In the genomic region with DNA sequence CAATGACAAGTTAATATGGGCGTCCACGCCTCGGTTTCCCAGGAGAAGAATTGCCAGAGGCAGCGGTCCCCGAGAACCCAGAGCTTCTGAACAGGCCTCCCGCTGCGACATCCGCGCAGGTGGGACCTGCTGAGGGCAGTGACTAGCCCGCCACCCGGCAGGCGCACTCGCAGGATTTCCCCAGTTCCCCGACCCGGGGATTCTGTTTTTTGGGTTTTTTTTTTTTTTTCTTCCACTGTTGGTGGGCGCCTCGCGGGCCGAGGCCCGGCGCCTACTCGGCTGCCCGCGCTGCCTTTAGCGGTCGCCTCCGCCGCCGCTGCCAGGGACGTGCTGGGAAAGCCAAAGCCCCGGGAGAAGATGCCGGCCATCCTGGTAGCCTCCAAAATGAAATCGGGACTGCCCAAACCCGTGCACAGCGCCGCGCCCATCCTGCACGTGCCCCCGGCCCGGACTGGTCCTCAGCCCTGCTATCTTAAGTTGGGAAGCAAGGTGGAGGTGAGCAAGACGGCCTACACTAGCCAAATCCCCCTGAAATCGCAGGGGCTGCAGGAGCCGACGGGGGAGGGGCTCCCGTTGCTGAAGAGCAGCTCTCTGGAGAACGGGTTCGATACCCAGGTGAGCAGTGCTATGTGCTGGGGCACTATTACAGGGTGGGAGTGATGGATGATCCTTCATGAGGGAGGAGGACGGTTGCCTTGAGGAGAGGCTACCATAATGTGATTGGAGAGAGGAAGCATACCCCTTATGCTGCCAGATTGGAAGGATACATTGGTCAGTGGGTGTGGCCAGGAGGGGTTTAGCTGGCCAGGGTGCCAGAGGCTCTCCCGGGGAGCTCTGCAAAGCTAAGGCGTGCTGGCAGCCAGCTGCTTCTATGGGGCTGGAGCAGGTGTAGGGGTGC, we compare ENCODE assay signal across 8 mouse cellular contexts.
DNase-seq lines count a peak whose midpoint lies in the region; ATAC-seq and TF ChIP-seq lines count a peak whose summit lies in the region.

No protein-coding gene starts in this region.

- H3K9me3 ChIP-seq in heart, postnatal 0 days (replicated peaks; ENCODE audit: control insufficient read depth, low read length) = no peaks in the 10 kb centered on the region
- no peaks in the 10 kb centered on the region for H3K9me3 ChIP-seq in liver, embryonic 14.5 days (ENCODE audit: control insufficient read depth, low read length)
- no peaks in the 10 kb centered on the region for H3K9me3 ChIP-seq in stomach, embryonic 16.5 days (replicated peaks; ENCODE audit: control insufficient read depth, low read length)

- peak overlapping the region; percentile 78 for H3K4me2 ChIP-seq in heart, postnatal 0 days (ENCODE audit: low read depth, low read length)
- peak overlapping the region; percentile 74 for H3K4me2 ChIP-seq in liver, embryonic 14.5 days (ENCODE audit: low read depth)
- peak overlapping the region; percentile 99 for H3K4me2 ChIP-seq in stomach, embryonic 16.5 days (ENCODE audit: low read depth, low read length)

- H3K4me1 ChIP-seq in testis, adult 2 months (ENCODE audit: control insufficient read depth, insufficient read depth, low read length) = peaks cover 18% of the 10 kb centered on the region
- peaks cover 28% of the 10 kb centered on the region for H3K4me1 ChIP-seq in heart, postnatal 0 days (ENCODE audit: control insufficient read depth, insufficient read depth)
- H3K4me1 ChIP-seq in liver, embryonic 14.5 days (replicated peaks; ENCODE audit: control insufficient read depth in 2 of 2, insufficient read depth in 2 of 2, low read length in 1 of 2) = no peaks in the 10 kb centered on the region; a peak in 1 of 4 replicates
- H3K4me1 ChIP-seq in stomach, embryonic 16.5 days (ENCODE audit: control insufficient read depth, insufficient read depth, low read length) = peaks cover 48% of the 10 kb centered on the region

- ATAC-seq in heart, postnatal 0 days (ENCODE audit: insufficient read depth, low read depth) = no peak
- ATAC-seq in liver, embryonic 14.5 days (ENCODE audit: insufficient read depth) = no peak
- no peak for ATAC-seq in stomach, embryonic 16.5 days (ENCODE audit: insufficient read depth, low FRiP score)

- H3K27ac ChIP-seq in testis, adult 2 months (ENCODE audit: control insufficient read depth, insufficient read depth, low read depth, low read length) = no peak overlapping the region
- peak overlapping the region; percentile 94 for H3K27ac ChIP-seq in heart, postnatal 0 days (ENCODE audit: low read depth)
- H3K27ac ChIP-seq in liver, embryonic 14.5 days = no peak overlapping the region
- H3K27ac ChIP-seq in stomach, embryonic 16.5 days (ENCODE audit: low read length) = peak overlapping the region; percentile 65

- H3K27me3 ChIP-seq in testis, adult 2 months (ENCODE audit: control insufficient read depth, insufficient read depth, low read length) = no peaks in the 10 kb centered on the region
- H3K27me3 ChIP-seq in heart, postnatal 0 days (ENCODE audit: control insufficient read depth, insufficient read depth, low read length) = no peaks in the 10 kb centered on the region
- peaks cover 33% of the 10 kb centered on the region for H3K27me3 ChIP-seq in liver, embryonic 14.5 days (ENCODE audit: control insufficient read depth, insufficient read depth, low read length)
- H3K27me3 ChIP-seq in stomach, embryonic 16.5 days (ENCODE audit: control insufficient read depth, insufficient read depth, low read length) = peaks cover 7% of the 10 kb centered on the region; the same call in 1 of the 2 replicates

- DNase-seq in adrenal gland, adult (ENCODE audit: inconsistent age in 2 of 2, low spot score in 1 of 2) = peak; percentile 24 to 57
- DNase-seq in adrenal gland, postnatal 14 days = no peak
- no peak for DNase-seq in testis, postnatal 14 days (ENCODE audit: low spot score)
- DNase-seq in heart, postnatal 0 days (ENCODE audit: low spot score) = no peak
- no peak for DNase-seq in liver, embryonic 14.5 days (ENCODE audit: low read depth in 3 of 3, low spot score in 3 of 3)
- DNase-seq in gastrocnemius, adult 8-10 months (ENCODE audit: low spot score in 2 of 2) = no peak

- H3K4me3 ChIP-seq in testis, adult 2 months (ENCODE audit: control insufficient read depth, low read depth, low read length) = peak overlapping the region; percentile 95
- H3K4me3 ChIP-seq in heart, postnatal 0 days (ENCODE audit: low read depth, low read length) = peak overlapping the region; percentile 58
- peak overlapping the region; percentile 42 to 54; a peak in 3 of 4 replicates for H3K4me3 ChIP-seq in liver, embryonic 14.5 days (ENCODE audit: insufficient read depth in 1 of 2, low read depth in 2 of 2, low read length in 2 of 2)
- H3K4me3 ChIP-seq in stomach, embryonic 16.5 days (replicated peaks; ENCODE audit: low read length) = peak overlapping the region; percentile 51

- no peak for TF ChIP-seq EP300 in heart, postnatal 0 days (IDR thresholded peaks at IDR 0.05; ENCODE audit: low read depth)
- no peak for TF ChIP-seq EP300 in liver, embryonic 14.5 days (IDR thresholded peaks at IDR 0.05; ENCODE audit: low read depth)

- H3K36me3 ChIP-seq in testis, adult 2 months (ENCODE audit: control insufficient read depth, insufficient read depth, low read length) = no peaks in the 10 kb centered on the region
- H3K36me3 ChIP-seq in heart, postnatal 0 days (replicated peaks; ENCODE audit: control insufficient read depth, insufficient read depth, low read length) = no peaks in the 10 kb centered on the region
- no peaks in the 10 kb centered on the region for H3K36me3 ChIP-seq in liver, embryonic 14.5 days (replicated peaks; ENCODE audit: control insufficient read depth, insufficient read depth, low read depth)
- no peaks in the 10 kb centered on the region for H3K36me3 ChIP-seq in stomach, embryonic 16.5 days (ENCODE audit: control insufficient read depth, insufficient read depth, low read length)

- peak overlapping the region; percentile 63 for H3K9ac ChIP-seq in heart, postnatal 0 days (replicated peaks; ENCODE audit: low read depth, low read length)
- peak overlapping the region; percentile 2; the same call in 1 of the 2 replicates for H3K9ac ChIP-seq in liver, embryonic 14.5 days (replicated peaks)
- peak overlapping the region; percentile 79 for H3K9ac ChIP-seq in stomach, embryonic 16.5 days (ENCODE audit: low read length)

- WGBS in heart, postnatal 0 days = 3% methylated on average over 49 of the region's 50 CpGs
- WGBS in liver, embryonic 14.5 days (ENCODE audit: insufficient replicate concordance) = 5% methylated on average over 50 of the region's 50 CpGs
- 2% methylated on average over 50 of the region's 50 CpGs for whole genome bisulfite sequencing in stomach, embryonic 16.5 days

- no peak for TF ChIP-seq CTCF in testis, adult 2 months (IDR thresholded peaks at IDR 0.05; ENCODE audit: control insufficient read depth, insufficient read depth, insufficient replicate concordance, low read depth, low read length)
- TF ChIP-seq CTCF in heart, postnatal 0 days (IDR thresholded peaks at IDR 0.05; ENCODE audit: low read depth) = no peak
- TF ChIP-seq CTCF in liver, embryonic 14.5 days (IDR thresholded peaks at IDR 0.05; ENCODE audit: low read depth) = no peak

- TF ChIP-seq POLR2A in testis, adult 2 months (IDR thresholded peaks at IDR 0.05; ENCODE audit: control insufficient read depth, low read depth, low read length) = no peak

Comparison
In these comparisons a context has a peak if more than half of its experiments do, and no peak if none do; other contexts are left out.
1. DNase-seq: peak in adrenal gland, adult (2 of 2); none in adrenal gland, postnatal 14 days (single experiment), testis, postnatal 14 days (single experiment), heart, postnatal 0 days (single experiment), liver, embryonic 14.5 days (0 of 3) and gastrocnemius, adult 8-10 months (0 of 2).
2. H3K27ac ChIP-seq: peak in heart, postnatal 0 days (single experiment) and stomach, embryonic 16.5 days (single experiment); none in testis, adult 2 months (single experiment) and liver, embryonic 14.5 days (single experiment).
3. H3K9ac ChIP-seq: peak in every context shown above with its lines; median percentile 79 in stomach, embryonic 16.5 days; 63 in heart, postnatal 0 days; 2 in liver, embryonic 14.5 days.
4. Peak in every context shown above with its lines, with median percentiles within 50 percentile points of each other: H3K4me3 ChIP-seq and H3K4me2 ChIP-seq.